Mouse (Mus musculus): ENCODE results near the gene Bola1. TPM values are rescaled to one million over a fixed set of nuclear protein-coding genes. Genes with fewer than 3 reads are reported as not detected.
A peak's percentile ranks its signal among the peaks of the same experiment; 100 is the strongest.

Bola1 gene
- total and polyA plus RNA-seq, 3 experiments: 115 to 124 TPM; not detected in 1

- Histone ChIP-seq H3K9ac (ENCODE audit: control insufficient read depth, low read depth, low read length, poor library complexity, severe bottlenecking) (peak within 1 kb of the TSS; percentile 93), H3K79me2 (ENCODE audit: control insufficient read depth, insufficient read depth, low read length, poor library complexity) (peaks cover 43% of the 10 kb centered on the region), H3K36me3 (ENCODE audit: control insufficient read depth in 1 of 2, insufficient read depth in 2 of 2, low read length in 2 of 2) (peaks cover 21 to 40% of the 10 kb centered on the region in 2 experiments), H3K4me3 (ENCODE audit: control insufficient read depth in 1 of 2, insufficient read depth in 1 of 2, low read depth in 2 of 2, low read length in 2 of 2) (peak within 1 kb of the TSS; percentile 75 to 77), H3K4me1 (ENCODE audit: control insufficient read depth in 1 of 2, insufficient read depth in 2 of 2, low read length in 2 of 2) (peaks cover 8 to 35% of the 10 kb centered on the region in 2 experiments), H3K9me3 (replicated peaks; ENCODE audit: insufficient read depth, low read length) (no peaks in the 10 kb centered on the region), H3K27ac (ENCODE audit: control insufficient read depth, low read depth, low read length) (peak within 1 kb of the TSS; percentile 92), H3K27me3 (ENCODE audit: control insufficient read depth in 1 of 2, insufficient read depth in 2 of 2, low read length in 2 of 2) (no peaks in the 10 kb centered on the region)
- DNase-seq (ENCODE audit: low read depth, low spot score): peak; percentile 100
- TF ChIP-seq MAFK (IDR thresholded peaks at IDR 0.05; ENCODE audit: borderline replicate concordance, low read depth, low read length) (no peak), ELF1 (IDR thresholded peaks at IDR 0.05; ENCODE audit: low read depth, low read length) (peak; percentile 95), USF1 (IDR thresholded peaks at IDR 0.05; ENCODE audit: low read depth, low read length) (peak; percentile 37; the same call in 1 of the 2 replicates), POLR2AphosphoS2 (IDR thresholded peaks at IDR 0.05; ENCODE audit: low read length) (peak; percentile 95), MXI1 (IDR thresholded peaks at IDR 0.05; ENCODE audit: low read depth, low read length) (peak; percentile 68), ZNF384 (IDR thresholded peaks at IDR 0.05; ENCODE audit: low read depth, low read length) (no peak), UBTF (IDR thresholded peaks at IDR 0.05; ENCODE audit: borderline replicate concordance, insufficient read depth, low read depth, low read length) (no peak; the same call in 1 of the 2 replicates), RCOR1 (IDR thresholded peaks at IDR 0.05; ENCODE audit: low read depth, low read length) (0 out of 2 replicates have a peak, but pooled peaks have one; percentile 24), POLR2AphosphoS5 (IDR thresholded peaks at IDR 0.05; ENCODE audit: borderline replicate concordance, low read depth, low read length) (peak; percentile 78; the same call in 1 of the 2 replicates), EP300 (IDR thresholded peaks at IDR 0.05; ENCODE audit: low read depth in 1 of 2, low read length in 2 of 2) (peak in 1 of 2 experiments; percentile 19; a peak in 1 of 4 replicates), USF2 (IDR thresholded peaks at IDR 0.05; ENCODE audit: borderline replicate concordance in 1 of 2, insufficient read depth in 1 of 2, low read depth in 1 of 2, low read length in 2 of 2) (no peak), MAX (IDR thresholded peaks at IDR 0.05; ENCODE audit: low read length) (peak; percentile 60), RAD21 (IDR thresholded peaks at IDR 0.05; ENCODE audit: low read depth, low read length) (no peak), BHLHE40 (IDR thresholded peaks at IDR 0.05; ENCODE audit: borderline replicate concordance, low read depth, low read length) (0 out of 2 replicates have a peak, but pooled peaks have one; percentile 2), SMC3 (IDR thresholded peaks at IDR 0.05; ENCODE audit: low read depth, low read length) (no peak; the same call in 1 of the 2 replicates), SIN3A (IDR thresholded peaks at IDR 0.05; ENCODE audit: low read length) (peak; percentile 84), HCFC1 (IDR thresholded peaks at IDR 0.05; ENCODE audit: low read depth, low read length) (peak; percentile 96), TCF12 (IDR thresholded peaks at IDR 0.05; ENCODE audit: low read depth, low read length) (peak; percentile 77), GABPA (IDR thresholded peaks at IDR 0.05; ENCODE audit: low read depth, low read length) (no peak), NELFE (IDR thresholded peaks at IDR 0.05; ENCODE audit: low read depth, low read length) (peak; percentile 99), CHD2 (IDR thresholded peaks at IDR 0.05; ENCODE audit: low read length) (no peak; the same call in 1 of the 2 replicates), MAZ (IDR thresholded peaks at IDR 0.05; ENCODE audit: low read depth, low read length) (peak; percentile 100), NRF1 (IDR thresholded peaks at IDR 0.05; ENCODE audit: insufficient read depth, low read depth, low read length, poor library complexity, severe bottlenecking) (no peak), JUND (IDR thresholded peaks at IDR 0.05; ENCODE audit: low read depth, low read length) (no peak), CTCF (IDR thresholded peaks at IDR 0.05 in 2 of 3, conservative IDR thresholded peaks at IDR 0.05 in 1 of 3; ENCODE audit: control insufficient read depth in 1 of 3, insufficient read depth in 1 of 3, low read depth in 2 of 3, low read length in 3 of 3, poor library complexity in 1 of 3, severe bottlenecking in 1 of 3) (no peak), TBP (IDR thresholded peaks at IDR 0.05; ENCODE audit: low read depth, low read length) (peak; percentile 93), POLR2A (IDR thresholded peaks at IDR 0.05; ENCODE audit: control insufficient read depth in 1 of 2, insufficient read depth in 1 of 2, low read depth in 1 of 2, low read length in 2 of 2, poor library complexity in 1 of 2) (peak; percentile 93 to 99), TAL1 (IDR thresholded peaks at IDR 0.05; ENCODE audit: low read length) (no peak), E2F4 (IDR thresholded peaks at IDR 0.05; ENCODE audit: borderline replicate concordance, low read depth, low read length) (0 out of 2 replicates have a peak, but pooled peaks have one; percentile 10), CHD1 (IDR thresholded peaks at IDR 0.05; ENCODE audit: low read depth, low read length) (0 out of 2 replicates have a peak, but pooled peaks have one; percentile 71), ETS1 (IDR thresholded peaks at IDR 0.05; ENCODE audit: low read depth, low read length) (peak; percentile 18; the same call in 1 of the 2 replicates), KAT2A (conservative IDR thresholded peaks at IDR 0.05; ENCODE audit: low read depth, low read length) (peak; percentile 80; the same call in 1 of the 2 replicates), ZMIZ1 (IDR thresholded peaks at IDR 0.05; ENCODE audit: low read depth, low read length) (peak; percentile 96), ZC3H11A (IDR thresholded peaks at IDR 0.05; ENCODE audit: low read depth, low read length) (0 out of 2 replicates have a peak, but pooled peaks have one; percentile 24)
Measured at GRCm38 (mm10) chr3:96172197-96173178, 47.0 kb downstream of the Bola1 start, which contains the start of gene Sf3b4. Gene Sf3b4, plus strand, starts transcription at chr3:96172332.
